Mouse (Mus musculus): ENCODE measurements around the gene Pga5. TPM values are rescaled to one million over a fixed set of nuclear protein-coding genes. Genes with fewer than 3 reads are reported as not detected.

Pga5 gene
- polyA plus RNA-seq, 1 experiment from 2014 or later, result not detected

DNA sequence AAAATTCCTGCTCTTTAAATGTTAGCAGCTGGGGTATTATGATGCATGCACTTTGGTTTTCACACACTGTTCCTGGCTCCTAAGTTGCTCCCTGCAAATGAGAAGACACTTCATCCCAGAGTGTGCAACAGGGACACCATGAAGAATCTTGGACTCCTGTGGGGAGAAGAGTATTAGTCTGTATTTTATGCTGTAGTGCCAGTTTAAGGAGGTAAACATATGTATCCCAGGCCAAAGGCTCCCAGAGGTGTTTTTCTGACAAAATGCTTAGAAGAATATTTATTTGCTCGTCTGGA lies 849 bp upstream of the Pga5 start:
- Histone ChIP-seq H3K27ac (replicated peaks) (no peak overlapping the region), H3K4me1 (no peaks in the 10 kb centered on the region), H3K4me3 (no peak overlapping the region), H3K36me3 (replicated peaks) (no peaks in the 10 kb centered on the region), H3K9me3 (no peaks in the 10 kb centered on the region), H3K27me3 (replicated peaks; ENCODE audit: low read depth, poor library complexity, severe bottlenecking) (no peaks in the 10 kb centered on the region)
- DNase-seq (ENCODE audit: low spot score), result no peak
- 83% methylated on average over 1 of the region's 1 CpGs for WGBS

- WGBS, result 84% methylated on average over 16 of the region's 16 CpGs
- no peak overlapping the region for H3K4me3 ChIP-seq
- no peaks in the 10 kb centered on the region for H3K36me3 ChIP-seq (replicated peaks)
- no peak for DNase-seq (ENCODE audit: low spot score)
- H3K9me3 ChIP-seq, result no peaks in the 10 kb centered on the region
- H3K27me3 ChIP-seq (replicated peaks; ENCODE audit: low read depth, poor library complexity, severe bottlenecking), result no peaks in the 10 kb centered on the region
- no peaks in the 10 kb centered on the region for H3K4me1 ChIP-seq
- H3K27ac ChIP-seq (replicated peaks), result no peak overlapping the region
Observed at GRCm38 (mm10) chr19:10676656-10677055, 1.2 kb downstream of the Pga5 start.

DNA sequence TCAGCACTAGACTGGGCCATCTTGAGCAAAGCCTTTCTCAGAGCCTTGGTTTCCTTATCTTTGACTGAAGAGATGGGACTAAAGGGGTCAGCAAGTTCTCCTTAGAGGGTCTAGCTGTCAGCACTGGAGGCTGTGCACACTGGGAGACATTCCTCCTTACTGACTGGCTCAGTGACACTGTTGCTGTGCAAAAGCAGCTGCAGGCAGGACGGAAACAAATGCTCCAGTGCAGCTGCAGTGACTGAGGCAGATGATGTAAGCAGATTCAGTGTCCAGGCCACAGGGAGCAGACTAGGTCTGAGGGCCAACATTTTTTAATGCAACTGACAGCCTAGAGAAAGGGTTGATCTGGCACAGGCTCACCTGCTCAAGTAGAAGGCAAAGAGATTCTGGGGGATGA lies 4.6 kb downstream of the Pga5 start:
- no peak overlapping the region for H3K4me3 ChIP-seq
- H3K27me3 ChIP-seq (replicated peaks; ENCODE audit: low read depth, poor library complexity, severe bottlenecking), result no peaks in the 10 kb centered on the region
- WGBS, result 59% methylated on average over 1 of the region's 1 CpGs
- no peaks in the 10 kb centered on the region for H3K4me1 ChIP-seq
- DNase-seq (ENCODE audit: low spot score), result no peak
- H3K36me3 ChIP-seq (replicated peaks), result no peaks in the 10 kb centered on the region
- no peaks in the 10 kb centered on the region for H3K9me3 ChIP-seq
- H3K27ac ChIP-seq (replicated peaks), result no peak overlapping the region

- no peaks in the 10 kb centered on the region for H3K27me3 ChIP-seq (replicated peaks; ENCODE audit: low read depth, poor library complexity, severe bottlenecking)
- no peaks in the 10 kb centered on the region for H3K36me3 ChIP-seq (replicated peaks)
- H3K4me3 ChIP-seq, result no peak overlapping the region
- DNase-seq (ENCODE audit: low spot score), result no peak
- no peaks in the 10 kb centered on the region for H3K9me3 ChIP-seq
- no peak overlapping the region for H3K27ac ChIP-seq (replicated peaks)
- 75% methylated on average over 9 of the region's 9 CpGs for WGBS
- no peaks in the 10 kb centered on the region for H3K4me1 ChIP-seq
Observed at GRCm38 (mm10) chr19:10671854-10672417, 5.9 kb downstream of the Pga5 start.

- H3K4me1 ChIP-seq, result no peaks in the 10 kb centered on the region
- no peaks in the 10 kb centered on the region for H3K9me3 ChIP-seq
- H3K4me3 ChIP-seq, result no peak overlapping the region
- no peaks in the 10 kb centered on the region for H3K36me3 ChIP-seq (replicated peaks)
- 81% methylated on average over 4 of the region's 4 CpGs for WGBS
- DNase-seq (ENCODE audit: low spot score), result no peak
- no peak overlapping the region for H3K27ac ChIP-seq (replicated peaks)
- no peaks in the 10 kb centered on the region for H3K27me3 ChIP-seq (replicated peaks; ENCODE audit: low read depth, poor library complexity, severe bottlenecking)
Observed at GRCm38 (mm10) chr19:10671319-10671718, 6.6 kb downstream of the Pga5 start.

GRCm38 (mm10) chr19:10665499-10665898 lies 12.4 kb downstream of the Pga5 start:
- Histone ChIP-seq H3K27ac (replicated peaks) (no peak overlapping the region), H3K27me3 (replicated peaks; ENCODE audit: low read depth, poor library complexity, severe bottlenecking) (no peaks in the 10 kb centered on the region), H3K9me3 (no peaks in the 10 kb centered on the region), H3K36me3 (replicated peaks) (no peaks in the 10 kb centered on the region), H3K4me1 (no peaks in the 10 kb centered on the region), H3K4me3 (no peak overlapping the region)
- 23% methylated on average over 2 of the region's 2 CpGs for WGBS
- DNase-seq (ENCODE audit: low spot score), result peak; percentile 68

DNA sequence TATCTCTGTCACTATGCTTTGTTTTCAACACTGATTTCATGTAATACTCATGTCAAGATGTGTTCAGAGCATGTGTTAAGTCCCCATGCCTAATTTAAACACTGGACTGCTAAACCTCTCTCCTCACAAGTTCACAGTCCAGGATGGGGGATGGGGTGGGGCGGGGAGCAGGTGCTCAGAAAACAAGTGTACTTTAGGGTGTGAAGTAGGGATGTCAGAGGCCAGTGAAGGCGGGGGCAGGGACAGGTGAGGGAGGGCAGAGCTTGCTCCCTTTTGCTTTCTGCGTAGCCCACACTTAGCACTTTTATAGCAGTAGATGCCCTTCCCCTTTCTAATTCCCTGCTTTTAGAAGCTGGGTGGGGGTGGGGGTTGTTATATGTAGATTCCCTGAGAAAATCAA lies 12.8 kb downstream of the Pga5 start:
- no peak for DNase-seq (ENCODE audit: low spot score)
- WGBS, result 60% methylated on average over 3 of the region's 3 CpGs
- H3K27ac ChIP-seq (replicated peaks), result no peak overlapping the region
- no peaks in the 10 kb centered on the region for H3K36me3 ChIP-seq (replicated peaks)
- no peaks in the 10 kb centered on the region for H3K27me3 ChIP-seq (replicated peaks; ENCODE audit: low read depth, poor library complexity, severe bottlenecking)
- no peaks in the 10 kb centered on the region for H3K9me3 ChIP-seq
- no peaks in the 10 kb centered on the region for H3K4me1 ChIP-seq
- no peak overlapping the region for H3K4me3 ChIP-seq

GRCm38 (mm10) chr19:10662665-10663064 lies 15.2 kb downstream of the Pga5 start:
- no peak for DNase-seq (ENCODE audit: low spot score)
- Histone ChIP-seq H3K27me3 (replicated peaks; ENCODE audit: low read depth, poor library complexity, severe bottlenecking) (no peaks in the 10 kb centered on the region), H3K9me3 (no peaks in the 10 kb centered on the region), H3K4me1 (peaks cover 4% of the 10 kb centered on the region; the same call in 1 of the 2 replicates), H3K36me3 (replicated peaks) (no peaks in the 10 kb centered on the region), H3K4me3 (no peak overlapping the region), H3K27ac (replicated peaks) (no peak overlapping the region)
- 63% methylated on average over 3 of the region's 3 CpGs for WGBS

DNA sequence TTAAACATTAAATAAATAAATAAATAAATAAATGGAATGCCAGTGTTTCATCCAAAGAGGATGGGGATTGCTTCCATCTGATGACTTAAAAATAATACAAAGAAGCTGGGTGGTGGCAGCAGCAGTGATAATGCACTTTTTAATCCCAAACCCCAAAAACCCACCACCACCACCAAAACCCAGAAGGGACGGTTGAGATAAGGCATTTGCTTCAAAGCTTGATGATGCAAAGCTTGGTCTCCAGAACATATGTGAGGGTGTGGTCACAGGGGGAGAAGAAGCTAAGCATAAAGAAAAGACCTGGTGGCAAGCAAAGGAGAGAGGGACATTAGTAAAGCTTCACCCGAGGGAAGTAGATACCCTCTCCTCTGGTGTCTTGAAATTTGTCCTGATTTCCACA lies 16.0 kb downstream of the Pga5 start:
- Histone ChIP-seq H3K27ac (replicated peaks) (no peak overlapping the region), H3K36me3 (replicated peaks) (no peaks in the 10 kb centered on the region), H3K4me1 (peaks cover 5% of the 10 kb centered on the region; the same call in 1 of the 2 replicates), H3K27me3 (replicated peaks; ENCODE audit: low read depth, poor library complexity, severe bottlenecking) (no peaks in the 10 kb centered on the region), H3K4me3 (no peak overlapping the region), H3K9me3 (no peaks in the 10 kb centered on the region)
- DNase-seq (ENCODE audit: low spot score), result no peak
- 85% methylated on average over 2 of the region's 2 CpGs for WGBS

- no peaks in the 10 kb centered on the region for H3K27me3 ChIP-seq (replicated peaks; ENCODE audit: low read depth, poor library complexity, severe bottlenecking)
- H3K4me1 ChIP-seq, result peaks cover 9% of the 10 kb centered on the region
- 76% methylated on average over 5 of the region's 5 CpGs for WGBS
- DNase-seq (ENCODE audit: low spot score), result no peak
- no peak overlapping the region for H3K4me3 ChIP-seq
- no peak overlapping the region for H3K27ac ChIP-seq (replicated peaks)
- no peaks in the 10 kb centered on the region for H3K9me3 ChIP-seq
- no peaks in the 10 kb centered on the region for H3K36me3 ChIP-seq (replicated peaks)
Observed at GRCm38 (mm10) chr19:10661373-10661772, 16.5 kb downstream of the Pga5 start.

- no peak for DNase-seq (ENCODE audit: low spot score)
- no peaks in the 10 kb centered on the region for H3K9me3 ChIP-seq
- no peak overlapping the region for H3K27ac ChIP-seq (replicated peaks)
- no peak overlapping the region for H3K4me3 ChIP-seq
- 84% methylated on average over 2 of the region's 2 CpGs for WGBS
- no peaks in the 10 kb centered on the region for H3K27me3 ChIP-seq (replicated peaks; ENCODE audit: low read depth, poor library complexity, severe bottlenecking)
- peaks cover 11% of the 10 kb centered on the region for H3K4me1 ChIP-seq
- no peaks in the 10 kb centered on the region for H3K36me3 ChIP-seq (replicated peaks)
Observed at GRCm38 (mm10) chr19:10658406-10658805, 19.5 kb downstream of the Pga5 start.

DNA sequence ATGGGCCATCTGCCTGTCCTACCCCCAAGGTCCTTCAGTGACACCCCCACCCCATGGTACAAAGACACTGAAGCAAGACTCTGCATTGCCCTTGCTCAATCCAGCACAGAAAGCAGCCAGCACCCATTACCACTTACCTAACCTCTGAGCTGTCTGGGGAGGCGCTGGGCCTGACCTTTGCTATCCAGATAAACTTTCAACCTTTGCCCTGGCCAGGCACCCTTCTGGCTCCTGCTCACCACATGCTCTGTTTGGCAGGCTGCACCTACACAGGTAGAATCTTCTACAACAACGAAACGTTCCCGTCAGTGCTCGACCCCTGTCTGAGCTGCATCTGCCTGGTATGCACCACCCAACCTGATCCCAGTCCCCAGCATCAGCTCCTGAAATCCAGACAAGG lies 20.1 kb downstream of the Pga5 start:
- H3K36me3 ChIP-seq (replicated peaks), result no peaks in the 10 kb centered on the region
- no peak overlapping the region for H3K27ac ChIP-seq (replicated peaks)
- no peak for DNase-seq (ENCODE audit: low spot score)
- WGBS, result 84% methylated on average over 5 of the region's 5 CpGs
- H3K27me3 ChIP-seq (replicated peaks; ENCODE audit: low read depth, poor library complexity, severe bottlenecking), result no peaks in the 10 kb centered on the region
- H3K4me1 ChIP-seq, result peaks cover 11% of the 10 kb centered on the region
- no peaks in the 10 kb centered on the region for H3K9me3 ChIP-seq
- H3K4me3 ChIP-seq, result no peak overlapping the region

GRCm38 (mm10) chr19:10656058-10656457 lies 21.8 kb downstream of the Pga5 start:
- H3K4me3 ChIP-seq, result no peak overlapping the region
- no peak for DNase-seq (ENCODE audit: low spot score)

GRCm38 (mm10) chr19:10648156-10648555 lies 29.7 kb downstream of the Pga5 start:
- DNase-seq (ENCODE audit: low spot score), result no peak
- Histone ChIP-seq H3K27ac (replicated peaks) (no peak overlapping the region), H3K36me3 (replicated peaks) (no peaks in the 10 kb centered on the region), H3K4me3 (no peak overlapping the region), H3K9me3 (no peaks in the 10 kb centered on the region), H3K4me1 (0 out of 2 replicates have a peak, but pooled peaks cover 5% of the 10 kb centered on the region), H3K27me3 (replicated peaks; ENCODE audit: low read depth, poor library complexity, severe bottlenecking) (no peaks in the 10 kb centered on the region)
- WGBS, result 78% methylated on average over 8 of the region's 8 CpGs

More at GRCm38 (mm10) chr19:10656058-10656457, 21.8 kb downstream of the Pga5 start:
- peaks cover 11% of the 10 kb centered on the region for H3K4me1 ChIP-seq
- H3K36me3 ChIP-seq (replicated peaks), result no peaks in the 10 kb centered on the region
- H3K27me3 ChIP-seq (replicated peaks; ENCODE audit: low read depth, poor library complexity, severe bottlenecking), result no peaks in the 10 kb centered on the region
- 66% methylated on average over 3 of the region's 3 CpGs for WGBS
- H3K9me3 ChIP-seq, result no peaks in the 10 kb centered on the region
- H3K27ac ChIP-seq (replicated peaks), result 0 out of 2 replicates have a peak overlapping the region, but pooled peaks have one; percentile 5
